ENCODE assay signal across 18 mouse cellular contexts in genomic region chr13:70340437-70340836, GRCm38 (mm10).
"Had no signal": no experiment of that assay in that cellular context is flagged by ENCODE, and none has a peak within 500 bp of the region (broad histone marks: within the 10 kb centered on the region; RNA-seq: fewer than 3 reads in every experiment).

No protein-coding gene starts in this region.

- H3K4me1 ChIP-seq: megakaryocyte, embryonic 14.5 days had no signal

- H3K36me3 ChIP-seq: kidney, embryonic 15.5 days; limb, embryonic 12.5 days; limb, embryonic 15.5 days; midbrain, embryonic 12.5 days had no signal

- H3K9me3 ChIP-seq: kidney, embryonic 15.5 days; limb, embryonic 12.5 days; limb, embryonic 15.5 days; midbrain, embryonic 12.5 days had no signal

- ATAC-seq: liver, postnatal 0 days had no signal

- DNase-seq: kidney, adult 11 months; kidney, adult 8-10 months; kidney, postnatal 14 days; kidney, postnatal 4 days; left cerebral cortex, postnatal 4 days; liver, postnatal 0 days; lung, embryonic 14.5 days; lung, postnatal 10 days; lung, postnatal 36 days; thymus, adult 18-20 months; thymus, postnatal 4 days had no signal

- H3K9ac ChIP-seq: kidney, embryonic 15.5 days; limb, embryonic 12.5 days; limb, embryonic 15.5 days; liver, embryonic 14.5 days; liver, postnatal 0 days; lung, embryonic 14.5 days; midbrain, embryonic 12.5 days had no signal

- H3K27ac ChIP-seq: kidney, embryonic 15.5 days; limb, embryonic 12.5 days; limb, embryonic 15.5 days; liver, embryonic 14.5 days; midbrain, embryonic 12.5 days had no signal

- H3K4me2 ChIP-seq: kidney, embryonic 15.5 days; limb, embryonic 12.5 days; limb, embryonic 15.5 days; liver, embryonic 11.5 days; lung, embryonic 14.5 days; midbrain, embryonic 12.5 days had no signal

- H3K27me3 ChIP-seq: kidney, embryonic 15.5 days; limb, embryonic 12.5 days; limb, embryonic 15.5 days; megakaryocyte, embryonic 14.5 days had no signal

- H3K4me3 ChIP-seq: kidney, embryonic 15.5 days; limb, embryonic 12.5 days; limb, embryonic 15.5 days; megakaryocyte, embryonic 14.5 days; midbrain, embryonic 12.5 days had no signal
